Mouse (Mus musculus): Measurements from ENCODE around the gene Ndufs4. TPM values are rescaled to one million over a fixed set of nuclear protein-coding genes. Genes with fewer than 3 reads are reported as not detected.
"Not testable (repeated sequence)": the region's sequence is repeated elsewhere in the genome, so short reads cannot be mapped to it uniquely, and the experiment has no call there.

The Ndufs4 gene
- total RNA-seq, 2 experiments from 2014 or later, result 16.4 to 90.5 TPM

GRCm38 (mm10) chr13:114344220-114344973, 43.7 kb downstream of the Ndufs4 start:
- ATAC-seq (replicated peaks; ENCODE audit: low FRiP score, poor library complexity, severe bottlenecking), result no peak

- no peak for ATAC-seq (replicated peaks; ENCODE audit: low FRiP score, poor library complexity, severe bottlenecking)
Measured at GRCm38 (mm10) chr13:114343001-114343400, 45.1 kb downstream of the Ndufs4 start.

- no peak for ATAC-seq (replicated peaks; ENCODE audit: low FRiP score, poor library complexity, severe bottlenecking)
Measured at GRCm38 (mm10) chr13:114319835-114320389, 68.1 kb downstream of the Ndufs4 start.

GRCm38 (mm10) chr13:114319136-114319535, 68.9 kb downstream of the Ndufs4 start:
- no peak for ATAC-seq (replicated peaks; ENCODE audit: low FRiP score, poor library complexity, severe bottlenecking)

GRCm38 (mm10) chr13:114315374-114315773, 72.7 kb downstream of the Ndufs4 start:
- ATAC-seq (replicated peaks; ENCODE audit: low FRiP score, poor library complexity, severe bottlenecking), result no peak

- no peak for ATAC-seq (replicated peaks; ENCODE audit: low FRiP score, poor library complexity, severe bottlenecking)
Measured at GRCm38 (mm10) chr13:114314953-114315352, 73.1 kb downstream of the Ndufs4 start.

GRCm38 (mm10) chr13:114310591-114310990, 77.5 kb downstream of the Ndufs4 start:
- no peak for ATAC-seq (replicated peaks; ENCODE audit: low FRiP score, poor library complexity, severe bottlenecking)

- no peak for ATAC-seq (replicated peaks; ENCODE audit: low FRiP score, poor library complexity, severe bottlenecking)
Measured at GRCm38 (mm10) chr13:114304684-114305083, 83.4 kb downstream of the Ndufs4 start.

- ATAC-seq (replicated peaks; ENCODE audit: low FRiP score, poor library complexity, severe bottlenecking), result no peak
Measured at GRCm38 (mm10) chr13:114303466-114304175, 84.4 kb downstream of the Ndufs4 start.

- no peak for ATAC-seq (replicated peaks; ENCODE audit: low FRiP score, poor library complexity, severe bottlenecking)
Measured at GRCm38 (mm10) chr13:114297761-114298160, 90.3 kb downstream of the Ndufs4 start.

- no peak for ATAC-seq (replicated peaks; ENCODE audit: low FRiP score, poor library complexity, severe bottlenecking)
Measured at GRCm38 (mm10) chr13:114296556-114296955, 91.5 kb downstream of the Ndufs4 start.

- no peak for ATAC-seq (replicated peaks; ENCODE audit: low FRiP score, poor library complexity, severe bottlenecking)
Measured at GRCm38 (mm10) chr13:114289411-114289810, 98.6 kb downstream of the Ndufs4 start.

- no peak for ATAC-seq (replicated peaks; ENCODE audit: low FRiP score, poor library complexity, severe bottlenecking)
Measured at GRCm38 (mm10) chr13:114288511-114288910, 99.5 kb downstream of the Ndufs4 start.

GRCm38 (mm10) chr13:114278690-114279089, 109.4 kb downstream of the Ndufs4 start:
- ATAC-seq (replicated peaks; ENCODE audit: low FRiP score, poor library complexity, severe bottlenecking), result not testable (repeated sequence)

- no peak for ATAC-seq (replicated peaks; ENCODE audit: low FRiP score, poor library complexity, severe bottlenecking)
Measured at GRCm38 (mm10) chr13:114277277-114277676, 110.8 kb downstream of the Ndufs4 start.

GRCm38 (mm10) chr13:114271410-114272105, 116.5 kb downstream of the Ndufs4 start:
- ATAC-seq (replicated peaks; ENCODE audit: low FRiP score, poor library complexity, severe bottlenecking), result no peak

GRCm38 (mm10) chr13:114267741-114268140, 120.3 kb downstream of the Ndufs4 start:
- ATAC-seq (replicated peaks; ENCODE audit: low FRiP score, poor library complexity, severe bottlenecking), result no peak

- ATAC-seq (replicated peaks; ENCODE audit: low FRiP score, poor library complexity, severe bottlenecking), result no peak
Measured at GRCm38 (mm10) chr13:114260486-114261205, 127.4 kb downstream of the Ndufs4 start.

- ATAC-seq (replicated peaks; ENCODE audit: low FRiP score, poor library complexity, severe bottlenecking), result no peak
Measured at GRCm38 (mm10) chr13:114254697-114255096, 133.4 kb downstream of the Ndufs4 start.
